Mouse (Mus musculus): ENCODE measurements at regions not wholly inside any gene's neighbourhood (a gene's known extent, or its start where the extent isn't known, plus 50 kb on each side); places are given as distances from the start of the nearest gene placed in this dataset.

DNA sequence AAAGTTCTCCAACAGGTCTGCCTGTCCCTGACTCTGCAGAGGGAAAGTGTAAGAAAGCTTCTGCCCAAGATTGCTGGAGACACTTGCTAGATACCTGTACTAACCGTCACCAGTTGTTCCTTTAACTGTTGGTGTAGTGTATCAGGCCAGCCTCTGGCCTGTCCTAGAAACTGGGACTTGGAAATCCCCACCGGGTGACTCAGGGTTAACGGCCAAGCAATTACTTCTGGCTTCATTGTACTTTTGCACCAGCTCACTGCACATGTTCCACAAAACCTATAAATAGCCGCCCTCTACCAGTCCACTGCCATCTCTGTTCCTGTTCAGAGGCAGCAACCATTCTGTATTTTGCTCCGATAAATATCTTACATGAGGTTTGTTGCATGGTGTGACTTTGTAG lies 247.5 kb downstream of the Zfp619 start:
- Histone ChIP-seq H3K4me2 (ENCODE audit: low read depth, low read length) (no peak overlapping the region), H3K9ac (ENCODE audit: low read length) (no peak overlapping the region), H3K4me3 (ENCODE audit: low read length) (no peak overlapping the region), H3K36me3 (ENCODE audit: control insufficient read depth, insufficient read depth, low read length) (no peaks in the 10 kb centered on the region), H3K4me1 (replicated peaks; ENCODE audit: control insufficient read depth, insufficient read depth, low read length) (no peaks in the 10 kb centered on the region), H3K9me3 (ENCODE audit: control insufficient read depth, low read length) (no peaks in the 10 kb centered on the region), H3K27ac (ENCODE audit: low read length) (no peak overlapping the region), H3K27me3 (ENCODE audit: control insufficient read depth, insufficient read depth, low read depth, low read length) (no peaks in the 10 kb centered on the region)
- 79% methylated on average over 5 of the region's 5 CpGs for WGBS
- ATAC-seq (ENCODE audit: low read depth), result no peak

- WGBS, result 89% methylated on average over 6 of the region's 6 CpGs
- H3K9me3 ChIP-seq (ENCODE audit: control insufficient read depth, low read length), result no peaks in the 10 kb centered on the region
- H3K9ac ChIP-seq (ENCODE audit: low read length), result no peak overlapping the region
- no peak overlapping the region for H3K4me3 ChIP-seq (ENCODE audit: low read length)
- no peak overlapping the region for H3K4me2 ChIP-seq (ENCODE audit: low read depth, low read length)
- H3K27ac ChIP-seq (ENCODE audit: low read length), result no peak overlapping the region
- H3K27me3 ChIP-seq (ENCODE audit: control insufficient read depth, insufficient read depth, low read depth, low read length), result no peaks in the 10 kb centered on the region
- H3K36me3 ChIP-seq (ENCODE audit: control insufficient read depth, insufficient read depth, low read length), result no peaks in the 10 kb centered on the region
- no peak for ATAC-seq (ENCODE audit: low read depth)
- no peaks in the 10 kb centered on the region for H3K4me1 ChIP-seq (replicated peaks; ENCODE audit: control insufficient read depth, insufficient read depth, low read length)
Measured at GRCm38 (mm10) chr7:39773291-39773690, 255.7 kb downstream of the Zfp619 start.

DNA sequence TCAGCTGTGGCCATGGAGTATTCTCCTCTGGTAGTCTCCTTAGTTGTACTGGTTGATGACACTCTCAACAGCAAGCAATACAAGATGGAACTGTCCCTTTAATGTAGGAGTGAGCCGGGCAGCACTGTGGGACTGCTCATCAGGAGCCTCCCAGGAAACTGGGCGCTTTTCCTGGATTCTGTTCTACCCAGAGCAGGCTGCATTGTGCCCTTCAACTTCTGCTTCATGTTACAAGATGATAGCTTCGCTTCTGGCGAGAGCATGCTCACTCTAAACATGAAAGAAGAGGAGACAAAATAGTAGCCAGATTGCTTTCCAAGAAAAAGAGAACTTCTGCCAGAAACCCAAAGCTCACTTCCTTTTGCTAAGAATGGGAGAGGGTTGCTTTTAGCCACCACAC lies 271.8 kb downstream of the Zfp619 start:
- 75% methylated on average over 4 of the region's 4 CpGs for WGBS
- Histone ChIP-seq H3K4me1 (replicated peaks; ENCODE audit: control insufficient read depth, insufficient read depth, low read length) (no peaks in the 10 kb centered on the region), H3K9ac (ENCODE audit: low read length) (no peak overlapping the region), H3K4me2 (ENCODE audit: low read depth, low read length) (no peak overlapping the region), H3K27me3 (ENCODE audit: control insufficient read depth, insufficient read depth, low read depth, low read length) (no peaks in the 10 kb centered on the region), H3K36me3 (ENCODE audit: control insufficient read depth, insufficient read depth, low read length) (no peaks in the 10 kb centered on the region), H3K9me3 (ENCODE audit: control insufficient read depth, low read length) (no peaks in the 10 kb centered on the region), H3K4me3 (ENCODE audit: low read length) (no peak overlapping the region), H3K27ac (ENCODE audit: low read length) (no peak overlapping the region)
- ATAC-seq (ENCODE audit: low read depth), result no peak

- ATAC-seq (ENCODE audit: low read depth), result no peak
- Histone ChIP-seq H3K4me1 (replicated peaks; ENCODE audit: control insufficient read depth, insufficient read depth, low read length) (no peaks in the 10 kb centered on the region), H3K4me2 (ENCODE audit: low read depth, low read length) (no peak overlapping the region), H3K36me3 (ENCODE audit: control insufficient read depth, insufficient read depth, low read length) (no peaks in the 10 kb centered on the region), H3K4me3 (ENCODE audit: low read length) (no peak overlapping the region), H3K27ac (ENCODE audit: low read length) (no peak overlapping the region), H3K9ac (ENCODE audit: low read length) (no peak overlapping the region), H3K27me3 (ENCODE audit: control insufficient read depth, insufficient read depth, low read depth, low read length) (no peaks in the 10 kb centered on the region), H3K9me3 (ENCODE audit: control insufficient read depth, low read length) (no peaks in the 10 kb centered on the region)
- 81% methylated on average over 4 of the region's 4 CpGs for WGBS
Measured at GRCm38 (mm10) chr7:39789880-39790279, 272.3 kb downstream of the Zfp619 start.

DNA sequence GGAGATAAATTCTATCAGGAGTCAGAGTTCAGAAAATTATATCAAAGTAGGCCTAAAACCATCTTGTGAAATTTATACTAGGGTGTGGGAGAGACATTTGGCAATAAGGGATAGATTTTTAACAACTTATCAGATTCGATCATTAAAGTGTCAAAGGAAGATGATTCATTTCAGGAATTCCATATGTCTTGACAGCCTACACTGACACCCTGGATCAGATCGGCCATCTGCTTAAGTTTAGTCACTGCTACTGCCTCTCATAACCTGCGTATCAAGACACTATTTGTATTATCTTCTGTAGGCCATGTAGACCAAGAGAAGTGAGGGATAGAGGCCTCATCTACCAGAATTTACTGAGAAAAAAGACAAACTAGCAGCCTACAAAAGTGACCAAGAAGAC lies 277.2 kb downstream of the Zfp619 start:
- H3K9ac ChIP-seq (ENCODE audit: low read length), result no peak overlapping the region
- ATAC-seq (ENCODE audit: low read depth), result no peak
- H3K4me1 ChIP-seq (replicated peaks; ENCODE audit: control insufficient read depth, insufficient read depth, low read length), result no peaks in the 10 kb centered on the region
- H3K4me3 ChIP-seq (ENCODE audit: low read length), result no peak overlapping the region
- H3K9me3 ChIP-seq (ENCODE audit: control insufficient read depth, low read length), result no peaks in the 10 kb centered on the region
- no peak overlapping the region for H3K4me2 ChIP-seq (ENCODE audit: low read depth, low read length)
- no peaks in the 10 kb centered on the region for H3K36me3 ChIP-seq (ENCODE audit: control insufficient read depth, insufficient read depth, low read length)
- no peaks in the 10 kb centered on the region for H3K27me3 ChIP-seq (ENCODE audit: control insufficient read depth, insufficient read depth, low read depth, low read length)
- 72% methylated on average over 3 of the region's 3 CpGs for WGBS
- no peak overlapping the region for H3K27ac ChIP-seq (ENCODE audit: low read length)

DNA sequence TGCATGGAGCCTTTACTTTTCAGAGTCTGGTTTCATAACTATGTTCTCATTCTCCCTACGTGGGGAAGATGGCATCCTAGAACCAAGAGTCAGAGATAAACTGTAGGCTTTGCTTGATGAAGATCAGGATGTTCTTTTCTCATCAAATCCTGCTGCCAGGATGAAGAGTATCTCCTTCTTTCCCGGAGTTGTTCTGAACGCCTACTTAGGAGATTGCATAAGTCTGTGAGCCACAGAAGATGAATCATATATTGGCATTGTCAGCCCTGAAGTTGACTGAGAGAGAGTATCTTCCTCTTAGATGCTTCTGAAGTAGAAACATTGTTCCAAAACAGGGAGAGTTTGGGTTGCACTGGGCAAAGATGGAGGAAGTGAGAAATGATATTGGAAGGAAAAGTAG lies 286.7 kb downstream of the Zfp619 start:
- Histone ChIP-seq H3K4me3 (ENCODE audit: low read length) (no peak overlapping the region), H3K9ac (ENCODE audit: low read length) (no peak overlapping the region), H3K4me2 (ENCODE audit: low read depth, low read length) (no peak overlapping the region), H3K36me3 (ENCODE audit: control insufficient read depth, insufficient read depth, low read length) (no peaks in the 10 kb centered on the region), H3K9me3 (ENCODE audit: control insufficient read depth, low read length) (no peaks in the 10 kb centered on the region), H3K4me1 (replicated peaks; ENCODE audit: control insufficient read depth, insufficient read depth, low read length) (no peaks in the 10 kb centered on the region), H3K27ac (ENCODE audit: low read length) (no peak overlapping the region), H3K27me3 (ENCODE audit: control insufficient read depth, insufficient read depth, low read depth, low read length) (no peaks in the 10 kb centered on the region)
- ATAC-seq (ENCODE audit: low read depth), result no peak
- 72% methylated on average over 3 of the region's 3 CpGs for WGBS

DNA sequence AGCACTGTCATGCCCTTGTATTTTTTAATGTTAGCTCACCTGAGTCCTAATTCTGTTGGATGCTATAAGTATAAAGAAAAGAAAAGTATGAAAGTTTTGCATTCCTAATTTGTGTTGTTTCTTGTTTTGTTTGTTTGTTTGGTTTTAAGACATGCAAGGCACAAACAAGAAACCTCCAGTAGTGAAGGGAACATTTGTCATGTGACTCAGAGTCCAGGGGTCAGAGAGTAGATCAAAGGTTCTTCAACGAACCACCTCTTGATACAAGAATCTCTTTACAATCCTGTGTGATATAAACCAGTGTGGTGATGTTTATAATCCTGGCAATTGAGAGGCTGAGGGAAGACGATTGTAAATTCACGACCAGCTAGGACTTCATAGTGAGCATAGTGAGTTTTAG lies 300.5 kb downstream of the Zfp619 start:
- Histone ChIP-seq H3K4me2 (ENCODE audit: low read depth, low read length) (no peak overlapping the region), H3K4me1 (replicated peaks; ENCODE audit: control insufficient read depth, insufficient read depth, low read length) (no peaks in the 10 kb centered on the region), H3K9me3 (ENCODE audit: control insufficient read depth, low read length) (no peaks in the 10 kb centered on the region), H3K4me3 (ENCODE audit: low read length) (no peak overlapping the region), H3K27me3 (ENCODE audit: control insufficient read depth, insufficient read depth, low read depth, low read length) (no peaks in the 10 kb centered on the region), H3K27ac (ENCODE audit: low read length) (no peak overlapping the region), H3K9ac (ENCODE audit: low read length) (no peak overlapping the region), H3K36me3 (ENCODE audit: control insufficient read depth, insufficient read depth, low read length) (no peaks in the 10 kb centered on the region)
- WGBS, result 48% methylated on average over 3 of the region's 3 CpGs
- ATAC-seq (ENCODE audit: low read depth), result no peak

GRCm38 (mm10) chr7:39822550-39823178 lies 305.1 kb downstream of the Zfp619 start:
- no peaks in the 10 kb centered on the region for H3K27me3 ChIP-seq (ENCODE audit: control insufficient read depth, insufficient read depth, low read depth, low read length)
- H3K4me2 ChIP-seq (ENCODE audit: low read depth, low read length), result no peak overlapping the region
- H3K4me3 ChIP-seq (ENCODE audit: low read length), result no peak overlapping the region
- H3K9ac ChIP-seq (ENCODE audit: low read length), result no peak overlapping the region
- ATAC-seq (ENCODE audit: low read depth), result no peak
- H3K4me1 ChIP-seq (replicated peaks; ENCODE audit: control insufficient read depth, insufficient read depth, low read length), result no peaks in the 10 kb centered on the region
- WGBS, result 85% methylated on average over 4 of the region's 4 CpGs
- no peak overlapping the region for H3K27ac ChIP-seq (ENCODE audit: low read length)
- H3K9me3 ChIP-seq (ENCODE audit: control insufficient read depth, low read length), result no peaks in the 10 kb centered on the region
- H3K36me3 ChIP-seq (ENCODE audit: control insufficient read depth, insufficient read depth, low read length), result no peaks in the 10 kb centered on the region

DNA sequence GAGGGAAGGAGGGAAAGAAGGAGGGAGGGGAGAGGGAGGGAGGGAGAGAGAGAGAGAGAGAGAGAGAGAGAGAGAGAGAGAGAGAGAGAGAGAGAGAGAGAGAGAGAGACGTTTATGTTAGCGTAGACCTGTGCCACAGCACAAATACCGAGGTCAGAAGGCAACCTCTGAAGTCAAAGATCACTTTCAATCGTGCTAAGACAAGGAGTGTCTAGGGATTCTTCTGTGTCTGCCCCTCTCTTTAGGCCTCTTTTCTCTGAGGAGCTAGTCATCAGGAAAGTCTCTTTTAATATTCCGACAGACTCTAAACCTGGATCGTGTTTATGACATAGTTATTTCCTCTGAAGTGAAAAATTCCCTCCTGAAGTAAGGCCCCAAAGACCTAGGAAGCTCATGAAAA lies 310.8 kb downstream of the Zfp619 start:
- Histone ChIP-seq H3K4me2 (ENCODE audit: low read depth, low read length) (no peak overlapping the region), H3K27me3 (ENCODE audit: control insufficient read depth, insufficient read depth, low read depth, low read length) (no peaks in the 10 kb centered on the region), H3K9ac (ENCODE audit: low read length) (no peak overlapping the region), H3K27ac (ENCODE audit: low read length) (no peak overlapping the region), H3K36me3 (ENCODE audit: control insufficient read depth, insufficient read depth, low read length) (no peaks in the 10 kb centered on the region), H3K4me3 (ENCODE audit: low read length) (no peak overlapping the region), H3K9me3 (ENCODE audit: control insufficient read depth, low read length) (no peaks in the 10 kb centered on the region), H3K4me1 (replicated peaks; ENCODE audit: control insufficient read depth, insufficient read depth, low read length) (no peaks in the 10 kb centered on the region)
- ATAC-seq (ENCODE audit: low read depth), result no peak
- 54% methylated on average over 6 of the region's 6 CpGs for WGBS

DNA sequence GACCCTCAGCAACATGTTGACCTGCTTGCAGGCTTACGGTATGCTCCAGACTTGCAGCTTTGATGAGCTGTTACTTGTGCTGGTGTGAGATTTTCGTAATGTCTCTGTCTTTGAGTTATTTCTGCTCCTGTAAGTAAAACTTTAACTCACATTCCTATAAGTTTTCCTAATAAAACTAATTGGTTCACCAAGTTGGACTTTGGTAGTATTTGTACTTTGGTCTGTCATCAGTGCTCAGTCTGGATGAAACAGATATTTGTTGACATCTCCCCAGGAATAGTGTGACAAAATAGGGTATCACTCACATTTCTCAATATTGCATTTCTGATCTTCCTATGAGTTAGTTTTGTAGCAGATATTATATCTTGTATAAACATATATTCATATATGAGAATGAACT lies 313.3 kb downstream of the Zfp619 start:
- no peak for ATAC-seq (ENCODE audit: low read depth)
- no peaks in the 10 kb centered on the region for H3K4me1 ChIP-seq (replicated peaks; ENCODE audit: control insufficient read depth, insufficient read depth, low read length)
- H3K9ac ChIP-seq (ENCODE audit: low read length), result no peak overlapping the region

More for the DNA sequence above, 313.3 kb downstream of the Zfp619 start:
- Histone ChIP-seq H3K27me3 (ENCODE audit: control insufficient read depth, insufficient read depth, low read depth, low read length) (no peaks in the 10 kb centered on the region), H3K36me3 (ENCODE audit: control insufficient read depth, insufficient read depth, low read length) (no peaks in the 10 kb centered on the region), H3K9me3 (ENCODE audit: control insufficient read depth, low read length) (no peaks in the 10 kb centered on the region), H3K4me2 (ENCODE audit: low read depth, low read length) (no peak overlapping the region), H3K27ac (ENCODE audit: low read length) (no peak overlapping the region), H3K4me3 (ENCODE audit: low read length) (no peak overlapping the region)
- 67% methylated on average over 2 of the region's 2 CpGs for WGBS
